Mouse (Mus musculus) cerebellum, adult 2 months (tissue): ENCODE measurements around the gene Myo1f.
"Not testable (repeated sequence)": the region's sequence is repeated elsewhere in the genome, so short reads cannot be mapped to it uniquely, and the experiment has no call there.

Experiments
- CTCF ChIP-seq: fragments of 200-500 bp; IDR thresholded peaks from 2 replicates; pipeline ENCODE4 v1.5.1; 2011; ENCODE audit warnings: low read depth, mild to moderate bottlenecking, control low read depth, low read length, moderate library complexity, borderline replicate concordance; ENCODE audit not compliant: insufficient read depth
- POLR2A ChIP-seq: fragments of 200-500 bp; IDR thresholded peaks from 2 replicates; pipeline ENCODE4 v1.6.1; 2011; ENCODE audit warnings: low read length, control low read depth, borderline replicate concordance; ENCODE audit not compliant: insufficient read depth

- TF ChIP-seq POLR2A, CTCF: not testable (repeated sequence)
Observed at GRCm38 (mm10) chr17:33613726-33614125, 58.2 kb downstream of the Myo1f start.
